Mouse (Mus musculus) 3134 (cell line): ENCODE measurements at regions not wholly inside any gene's neighbourhood (a gene's known extent, or its start where the extent isn't known, plus 50 kb on each side); places are given as distances from the start of the nearest gene placed in this dataset.

Experiments used
- DNase-seq: peaks from one replicate; pipeline ENCODE4 v3.0.0-alpha.2; 2011; ENCODE audit warnings: low spot score; ENCODE audit not compliant: insufficient read length; ENCODE audit errors: extremely low read depth

DNA sequence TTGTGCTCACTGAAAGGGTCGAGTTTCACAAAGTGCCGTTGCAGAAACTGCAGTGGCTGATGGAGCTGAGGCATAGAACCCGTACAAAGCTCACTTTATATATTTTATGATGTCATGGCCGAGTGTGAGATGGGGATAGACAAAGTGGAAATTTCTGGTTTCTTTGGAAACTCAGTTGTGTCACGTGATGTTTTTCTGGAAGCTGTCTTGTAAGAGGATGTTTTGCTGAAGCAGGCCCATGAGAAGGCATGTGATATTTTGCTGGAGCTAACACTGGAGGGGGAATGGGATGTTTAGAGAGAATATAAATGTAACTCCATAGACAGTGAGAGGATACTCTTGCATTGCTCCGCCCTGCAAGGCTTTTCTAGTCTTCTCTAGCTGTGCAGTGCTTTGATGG is 311.7 kb downstream of the Tmem132b start:
- no peak for DNase-seq

DNA sequence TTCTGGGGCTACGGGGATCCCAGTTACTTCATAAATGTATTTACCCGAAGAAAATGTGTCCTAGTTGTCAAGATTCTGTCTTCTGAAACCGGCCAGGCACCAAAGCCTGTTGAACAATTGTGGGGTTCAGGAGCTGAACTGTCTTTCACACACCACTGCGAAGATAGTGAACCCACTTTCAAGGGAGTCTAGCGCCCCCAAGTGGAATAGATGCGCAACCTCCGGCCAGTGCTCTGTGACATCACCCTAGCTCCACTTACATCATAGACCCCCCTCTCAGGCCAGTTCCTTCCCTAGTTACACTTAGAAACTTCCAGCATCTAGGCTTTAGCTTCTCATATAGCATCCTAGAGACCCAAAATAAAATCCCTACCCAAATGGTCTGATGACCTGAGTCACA is 318.1 kb downstream of the Tmem132b start:
- DNase-seq, result no peak

- DNase-seq, result peak; percentile 5
Observed at GRCm38 (mm10) chr5:125876296-125876695, 344.7 kb downstream of the Tmem132b start.

- DNase-seq, result no peak
Observed at GRCm38 (mm10) chr5:125888840-125889239, 357.3 kb downstream of the Tmem132b start.

- DNase-seq, result no peak
Observed at GRCm38 (mm10) chr5:125893864-125894263, 362.3 kb downstream of the Tmem132b start.

- DNase-seq, result no peak
Observed at GRCm38 (mm10) chr5:125902038-125902437, 370.5 kb downstream of the Tmem132b start.

DNA sequence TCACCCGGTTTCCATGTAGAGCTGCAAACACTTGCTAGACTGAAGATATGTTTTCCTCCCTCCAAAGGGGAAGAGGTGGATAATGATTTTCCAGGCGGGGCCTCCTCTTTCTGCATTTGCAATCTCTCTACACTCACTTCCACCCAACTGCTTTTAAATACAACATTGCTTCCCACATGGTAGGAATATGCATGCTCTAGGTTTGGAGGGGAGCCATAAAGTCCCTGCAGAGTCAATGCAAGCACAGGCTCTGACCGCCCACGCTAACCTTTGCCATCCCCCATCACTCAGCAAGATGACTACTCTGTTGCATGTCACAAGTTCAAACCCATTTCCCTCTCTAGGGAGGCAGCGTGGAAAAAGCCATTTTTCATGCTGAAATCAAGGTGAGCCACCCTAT is 372.9 kb downstream of the Tmem132b start:
- no peak for DNase-seq

- DNase-seq, result no peak
Observed at GRCm38 (mm10) chr5:125907332-125907731, 375.8 kb downstream of the Tmem132b start.

GRCm38 (mm10) chr5:125907909-125908308 is 376.3 kb downstream of the Tmem132b start:
- DNase-seq, result no peak

DNA sequence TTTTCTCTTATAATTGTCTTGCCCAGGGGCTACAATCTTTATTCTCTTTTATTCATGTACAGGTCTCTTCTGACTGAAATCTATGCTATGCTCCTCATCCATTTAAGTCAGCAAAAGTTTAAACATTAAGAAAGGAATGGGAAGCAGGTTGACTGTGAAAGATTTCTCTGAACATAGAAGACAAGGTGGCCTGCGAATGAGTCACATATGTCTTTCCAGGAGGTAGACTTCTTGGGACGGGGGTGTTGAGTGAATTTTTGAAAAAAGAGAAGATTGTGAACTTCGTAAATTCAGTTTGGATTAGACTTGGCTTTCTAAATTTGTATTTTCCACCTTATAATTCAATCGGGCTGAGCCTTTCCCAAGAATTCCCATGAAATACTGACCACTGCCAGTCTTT is 384.3 kb downstream of the Tmem132b start:
- DNase-seq, result no peak

DNA sequence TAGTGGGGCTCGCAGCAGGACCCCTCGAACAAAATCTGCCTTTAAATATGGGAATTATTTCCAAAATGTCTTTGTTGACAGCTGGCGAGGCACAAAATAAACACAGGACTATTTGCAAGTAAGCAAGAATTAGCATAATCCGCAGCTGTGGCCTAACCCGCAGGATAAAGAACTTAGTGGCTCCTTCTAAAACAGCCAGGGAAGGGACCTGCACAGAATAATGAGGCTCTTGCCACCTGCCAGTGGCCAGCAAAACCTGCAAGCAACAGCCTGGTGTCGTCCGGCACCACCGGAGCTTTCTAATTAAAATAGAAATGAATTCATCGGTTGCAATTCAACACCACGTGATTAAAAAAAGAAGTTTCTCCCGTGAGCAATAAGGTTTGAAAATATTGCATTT is 389.4 kb downstream of the Tmem132b start:
- no peak for DNase-seq

- no peak for DNase-seq
Observed at GRCm38 (mm10) chr5:125925856-125926497, 394.4 kb downstream of the Tmem132b start.

- no peak for DNase-seq
Observed at GRCm38 (mm10) chr5:125931502-125931901, 399.9 kb downstream of the Tmem132b start.

DNA sequence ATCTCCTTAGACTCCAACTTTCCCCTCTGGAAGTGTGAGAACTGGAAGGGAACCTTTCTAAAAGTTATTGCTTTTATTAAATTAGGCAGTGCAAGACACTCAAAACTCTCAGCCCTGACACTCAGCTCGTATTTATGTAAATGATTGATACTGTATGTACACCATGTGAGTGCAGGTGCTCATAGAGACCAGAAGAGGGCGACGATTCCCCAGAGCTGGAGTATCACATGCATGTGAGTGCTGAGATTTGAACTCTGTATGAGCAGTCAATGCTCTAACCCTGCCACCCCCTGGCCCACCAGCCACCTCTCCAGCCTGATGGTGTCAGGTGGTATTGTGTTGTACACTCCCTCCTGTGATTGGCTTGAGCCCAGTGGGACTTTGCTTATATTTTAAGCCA is 407.8 kb downstream of the Tmem132b start:
- no peak for DNase-seq

GRCm38 (mm10) chr5:125946729-125947128 is 415.2 kb downstream of the Tmem132b start:
- DNase-seq, result no peak

DNA sequence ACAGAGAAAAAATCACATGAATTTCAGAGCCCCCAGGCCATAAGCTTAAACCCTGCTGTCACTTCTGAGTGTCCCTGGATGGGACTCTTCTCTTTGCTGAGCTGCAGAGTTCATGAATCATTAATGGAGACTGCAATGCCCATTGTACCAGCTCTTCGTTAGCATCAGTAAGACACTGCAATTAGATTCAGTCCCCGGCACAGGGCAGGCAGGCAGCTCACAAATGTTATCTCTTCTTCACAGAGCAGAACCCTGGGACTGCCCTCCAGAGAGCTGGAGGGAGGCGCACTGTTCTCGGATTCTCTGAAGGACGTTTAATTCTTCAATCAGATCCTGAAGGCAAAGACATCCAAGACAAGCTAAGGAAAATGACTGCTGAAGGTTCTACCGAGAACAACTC is 420.1 kb downstream of the Tmem132b start:
- no peak for DNase-seq

DNA sequence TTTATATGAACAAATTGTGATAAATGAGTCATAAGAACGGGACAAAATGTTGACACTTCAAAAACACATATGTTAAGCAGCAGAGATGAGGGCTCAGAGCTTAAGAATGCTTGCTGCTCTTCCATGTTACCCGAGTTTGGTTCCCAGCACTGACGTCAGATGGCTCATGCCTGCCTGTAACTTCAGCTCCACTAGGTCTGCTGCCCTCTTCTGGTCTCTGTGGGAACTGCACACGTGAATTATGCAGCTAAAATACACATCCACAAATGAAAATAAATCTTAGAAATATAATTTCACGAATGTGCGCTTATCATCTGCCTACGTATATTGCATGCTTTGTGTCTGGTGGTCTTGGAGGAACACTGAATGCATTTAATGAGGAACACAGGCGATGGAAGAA is 432.5 kb downstream of the Tmem132b start:
- DNase-seq, result no peak

DNA sequence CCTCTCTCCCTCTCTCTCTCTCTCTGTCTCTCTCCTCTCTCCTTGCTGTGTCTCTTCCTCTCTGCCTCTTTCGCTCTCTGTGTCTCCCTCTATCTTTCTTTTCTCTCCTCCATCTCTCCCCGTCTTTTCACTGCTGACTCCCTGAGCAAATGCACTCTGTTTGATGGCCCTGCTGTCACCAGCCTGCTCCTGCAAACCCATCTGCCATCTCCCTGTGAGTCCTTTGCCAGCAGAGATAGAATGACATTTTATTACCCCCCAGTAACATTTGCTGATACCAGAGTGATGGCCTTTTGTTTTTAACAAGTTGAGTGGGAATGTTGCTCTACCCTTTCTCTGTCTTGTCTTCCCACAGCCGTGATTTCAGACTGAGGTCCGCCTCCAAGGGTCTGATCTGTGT is 436.6 kb downstream of the Tmem132b start:
- no peak for DNase-seq

GRCm38 (mm10) chr5:125974035-125974434 is 442.5 kb downstream of the Tmem132b start:
- DNase-seq, result no peak

- DNase-seq, result no peak
Observed at GRCm38 (mm10) chr5:125979801-125980200, 448.2 kb downstream of the Tmem132b start.

DNA sequence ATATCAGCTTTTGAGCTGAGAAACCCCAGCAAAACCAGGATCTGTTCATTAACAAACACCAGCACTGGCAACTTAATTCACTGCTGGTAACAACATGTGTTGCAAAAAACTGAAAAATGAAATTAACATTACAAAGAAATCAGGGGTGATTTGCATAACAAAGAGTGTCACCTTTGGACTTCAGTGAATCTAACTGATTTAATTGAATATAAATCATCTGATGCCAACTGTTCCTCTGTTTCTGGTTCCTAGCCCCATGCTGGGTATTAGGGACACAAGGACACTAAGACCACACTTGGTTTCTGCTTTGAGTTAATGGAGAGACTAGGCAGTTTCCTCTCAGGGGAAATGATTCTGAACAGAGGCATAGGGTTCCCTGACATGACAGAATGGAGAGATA is 453.8 kb downstream of the Tmem132b start:
- DNase-seq, result no peak

GRCm38 (mm10) chr5:125997173-125997572 is 465.6 kb downstream of the Tmem132b start:
- DNase-seq, result no peak

GRCm38 (mm10) chr5:126007871-126008270 is 476.3 kb downstream of the Tmem132b start:
- DNase-seq, result no peak
